Mouse (Mus musculus) left cerebral cortex, adult 2 months (tissue): ENCODE measurements around the gene Spop. TPM values are rescaled to one million over a fixed set of nuclear protein-coding genes. Genes with fewer than 3 reads are reported as not detected.
A peak's percentile ranks its signal among the peaks of the same experiment; 100 is the strongest.
"Not testable (repeated sequence)": the region's sequence is repeated elsewhere in the genome, so short reads cannot be mapped to it uniquely, and the experiment has no call there.

ENCODE experiments used
- DNase-seq, 2 experiments: peaks; one replicate each; pipeline ENCODE4 v3.0.0; 2021 to 2022; ENCODE audit warnings: low spot score in 2 of 2, mixed read lengths in 1 of 2; ENCODE audit errors: extremely low spot score in 1 of 2
- H3K27ac ChIP-seq: fragments of 200-600 bp; 2 replicates; pipeline ENCODE4 v1.8.1; 2022
- H3K4me3 ChIP-seq: fragments of 200-600 bp; 2 replicates; pipeline ENCODE4 v1.8.1; 2022
- CTCF ChIP-seq: fragments of 200-600 bp; IDR thresholded peaks from 2 replicates; pipeline ENCODE4 v1.8.1; 2022; ENCODE audit warnings: antibody characterized with exemption, mild to moderate bottlenecking, moderate library complexity
- intact Hi-C: fragments of 180-260 bp; cut with DNase I; formaldehyde crosslinking; loops from one replicate; pipeline ENCODE4 v1.15.1; 2025
- total RNA-seq, 2 experiments: library from RNA; stranded (reverse); gene quantifications; 2 replicates each; pipeline ENCODE4 v1.2.3; 2021

Spop gene
- total RNA-seq, 2 experiments from 2014 or later: 178 to 187 TPM

DNA sequence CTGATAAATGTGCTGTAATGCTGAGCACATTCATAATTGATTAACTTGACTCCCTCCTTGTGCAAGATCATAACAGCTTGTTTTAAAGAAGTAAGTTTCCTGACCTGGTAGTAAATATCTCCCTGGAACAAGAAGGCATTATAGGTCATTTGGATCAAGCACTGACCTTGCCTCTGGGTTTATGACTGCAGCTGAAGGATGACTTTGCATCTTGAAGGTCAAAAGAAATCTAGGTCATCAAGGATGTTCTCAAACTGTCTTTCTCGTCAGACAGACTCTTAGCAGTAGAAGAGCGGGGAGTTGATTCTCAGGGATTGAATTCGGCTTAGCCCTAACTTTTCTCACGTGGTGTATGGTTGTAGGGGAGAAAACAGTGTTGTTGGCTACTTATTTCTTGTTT, 66.8 kb downstream of the Spop start:
- Histone ChIP-seq H3K27ac (no peak overlapping the region), H3K4me3 (no peak overlapping the region)
- intact Hi-C loops: no loop called here
- TF ChIP-seq CTCF: no peak
- no peak for DNase-seq

DNA sequence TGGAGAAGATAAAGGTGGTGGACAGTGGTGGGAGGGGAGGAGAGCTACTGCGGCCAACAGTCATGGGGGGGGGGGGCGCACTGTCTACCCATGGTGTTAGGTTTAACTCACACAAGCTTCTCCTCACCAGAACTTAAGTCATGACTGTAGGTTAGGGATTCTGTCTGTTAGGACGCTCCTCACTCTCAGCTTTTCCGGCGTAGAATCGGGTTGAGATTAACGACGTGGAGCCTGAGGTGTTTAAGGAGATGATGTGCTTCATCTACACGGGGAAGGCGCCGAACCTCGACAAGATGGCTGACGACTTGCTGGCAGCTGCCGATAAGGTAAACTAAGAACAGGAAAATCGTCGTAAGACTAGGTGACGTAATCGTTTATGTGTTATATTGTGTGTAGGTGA, 71.8 kb downstream of the Spop start:
- H3K27ac ChIP-seq: no peak overlapping the region

DNA sequence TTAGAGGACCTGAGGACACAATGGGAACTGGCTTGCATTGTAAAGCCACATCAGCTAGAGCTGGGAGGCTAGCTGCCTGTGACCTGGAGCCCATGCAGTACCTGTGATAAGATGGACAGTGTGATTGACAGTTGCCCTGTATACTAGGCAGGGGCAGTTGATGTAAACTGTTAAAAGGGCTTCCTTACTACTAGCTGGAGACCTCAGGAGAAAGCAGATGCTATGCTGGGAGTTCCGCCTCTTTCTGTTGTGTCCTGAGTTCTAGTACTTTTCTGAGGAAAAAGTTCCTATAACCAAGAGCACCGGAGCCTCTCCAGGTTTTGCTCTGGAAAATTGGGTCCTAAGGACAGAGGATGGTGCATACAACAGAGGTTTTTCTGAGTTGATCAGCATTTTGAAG, 73.4 kb downstream of the Spop start:
- Histone ChIP-seq H3K4me3 (no peak overlapping the region), H3K27ac (no peak overlapping the region)
- intact Hi-C loops: no loop called here
- no peak for TF ChIP-seq CTCF
- DNase-seq: no peak

More for the DNA sequence above, 71.8 kb downstream of the Spop start:
- no peak for TF ChIP-seq CTCF
- no peak for DNase-seq
- intact Hi-C loops: no loop called here
- H3K4me3 ChIP-seq: no peak overlapping the region

DNA sequence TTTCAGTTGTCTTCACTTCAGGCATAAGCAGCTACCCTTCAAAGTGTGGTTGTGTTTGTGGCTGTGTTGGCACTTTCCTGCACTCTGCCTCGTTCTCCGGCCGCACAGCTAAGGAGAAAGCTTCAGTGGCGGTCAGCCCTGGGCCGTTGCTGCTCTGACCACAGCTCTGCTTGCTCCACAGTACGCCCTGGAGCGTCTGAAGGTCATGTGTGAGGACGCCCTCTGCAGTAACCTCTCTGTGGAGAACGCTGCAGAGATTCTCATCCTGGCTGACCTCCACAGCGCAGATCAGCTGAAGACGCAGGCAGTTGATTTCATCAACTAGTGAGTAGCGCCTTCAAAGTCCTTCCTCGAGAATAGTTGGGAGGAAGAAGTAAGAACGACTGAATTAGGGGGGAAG, 76.2 kb downstream of the Spop start:
- TF ChIP-seq CTCF: no peak
- DNase-seq: no peak
- H3K4me3 ChIP-seq: no peak overlapping the region
- intact Hi-C loops: no loop called here
- no peak overlapping the region for H3K27ac ChIP-seq

DNA sequence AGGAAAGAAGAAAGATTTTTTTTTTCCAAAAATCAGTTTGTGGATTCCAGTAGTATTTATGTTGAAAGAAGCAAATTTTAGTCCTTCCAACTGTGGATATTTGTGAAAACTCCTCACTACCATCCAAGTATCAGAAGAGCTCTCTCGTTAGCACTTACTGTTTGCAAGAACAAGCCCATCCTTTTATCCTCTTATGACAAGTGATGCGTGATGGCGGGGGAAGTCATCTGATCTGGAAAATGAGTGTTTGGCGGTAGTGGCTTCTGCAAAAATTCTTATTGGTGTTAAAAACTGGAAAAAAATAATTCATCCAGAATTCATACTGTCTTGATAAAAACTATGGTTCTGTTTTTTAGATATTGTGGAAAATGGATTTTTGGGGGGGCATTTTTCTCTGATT, 78.4 kb downstream of the Spop start:
- TF ChIP-seq CTCF: no peak
- Histone ChIP-seq H3K4me3 (no peak overlapping the region), H3K27ac (no peak overlapping the region)
- DNase-seq: no peak
- intact Hi-C loops: no loop called here

DNA sequence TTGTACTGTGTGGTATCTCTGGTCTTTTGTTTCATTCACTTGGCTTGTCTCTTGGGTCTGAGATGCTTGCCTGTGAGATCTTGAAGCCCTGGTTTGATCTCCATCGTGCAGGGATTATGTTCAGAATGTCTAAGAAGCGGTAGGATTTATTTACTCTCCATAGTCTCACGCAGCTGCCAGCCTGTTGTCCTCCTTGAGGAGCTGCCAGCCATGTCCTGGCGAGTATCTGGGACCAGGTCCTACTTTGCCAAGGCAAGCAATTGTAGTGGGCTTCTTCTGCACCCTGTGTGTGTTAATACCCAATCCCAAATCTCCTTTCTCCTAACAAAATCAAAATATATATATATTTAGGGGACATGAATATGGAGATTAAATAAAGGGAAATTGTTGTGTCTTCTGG, 79.1 kb downstream of the Spop start:
- H3K4me3 ChIP-seq: no peak overlapping the region
- intact Hi-C loops: no loop called here
- DNase-seq: no peak

DNA sequence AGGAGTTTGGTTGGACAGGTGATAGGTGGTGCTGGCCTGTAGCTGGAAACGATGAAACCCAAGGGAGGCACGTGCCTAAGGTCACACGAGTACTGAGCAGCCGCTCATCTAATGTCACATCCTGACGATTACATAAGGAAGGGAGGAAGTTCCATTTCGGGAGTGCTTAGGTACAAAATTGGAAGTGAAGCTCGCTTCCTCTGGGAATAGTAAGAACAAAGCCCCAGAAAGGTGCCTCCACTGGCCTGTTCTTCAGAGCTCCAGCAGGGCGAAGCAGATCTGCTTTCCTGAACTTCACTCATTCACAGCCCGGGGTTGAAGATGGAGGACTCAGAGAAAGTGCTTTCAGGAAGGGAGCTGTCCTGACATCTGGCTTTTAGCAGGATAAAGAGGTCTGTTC, 80.1 kb downstream of the Spop start:
- no peak overlapping the region for H3K4me3 ChIP-seq
- H3K27ac ChIP-seq: peak overlapping the region; percentile 65; the same call in 1 of the 2 replicates
- TF ChIP-seq CTCF: no peak
- DNase-seq: no peak
- intact Hi-C loops: loop anchor here (2.0 kb wide), 2 partner anchors 17 to 21 kb away; partner anchors contain the start of gene Nxph3

More for the DNA sequence above, 79.1 kb downstream of the Spop start:
- no peak overlapping the region for H3K27ac ChIP-seq
- no peak for TF ChIP-seq CTCF

DNA sequence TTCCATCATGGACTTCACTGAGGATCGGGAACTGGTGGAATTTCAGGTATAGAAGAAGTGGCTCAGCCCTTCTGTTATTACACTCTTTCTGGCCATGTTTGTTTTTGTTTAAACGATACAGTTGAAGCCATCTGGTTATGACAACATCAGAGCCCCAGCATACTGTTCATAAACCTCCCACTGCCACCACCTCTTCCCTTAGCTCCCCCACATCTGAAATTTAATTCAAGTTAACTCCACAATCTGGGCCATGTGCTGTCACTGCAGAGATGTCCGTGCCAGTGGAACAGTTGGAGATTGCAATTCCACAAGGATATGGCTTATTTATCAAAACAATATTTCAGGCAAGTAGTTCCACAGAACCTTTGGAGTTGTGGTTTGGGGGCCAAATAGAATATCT, 80.5 kb downstream of the Spop start:
- H3K4me3 ChIP-seq: no peak overlapping the region
- peak overlapping the region; percentile 65; the same call in 1 of the 2 replicates for H3K27ac ChIP-seq
- DNase-seq: no peak
- no peak for TF ChIP-seq CTCF
- intact Hi-C loops: loop anchor here (2.0 kb wide), 2 partner anchors 18 to 20 kb away; partner anchors contain the start of gene Nxph3

DNA sequence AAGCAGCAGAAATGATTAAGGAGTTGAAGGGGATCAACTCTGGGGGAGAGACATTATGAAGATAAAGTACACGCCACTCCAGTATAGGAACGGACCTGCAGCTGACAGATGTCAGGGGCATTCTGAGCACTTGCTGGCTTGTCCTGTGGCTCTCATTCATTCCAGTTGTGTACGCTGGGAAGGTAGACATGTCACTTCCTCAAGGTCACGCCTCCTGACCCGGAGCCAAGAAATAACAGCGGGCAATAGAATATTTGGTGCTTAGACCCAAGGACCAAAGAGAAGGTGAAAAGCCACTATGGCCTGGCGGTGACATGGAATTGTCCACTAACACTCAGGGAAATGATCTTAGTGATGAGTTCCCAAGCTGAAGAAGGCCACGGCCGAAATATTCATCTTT, 82.0 kb downstream of the Spop start:
- intact Hi-C loops: loop anchor here (2.0 kb wide), 2 partner anchors 19 kb away; partner anchors contain the start of gene Nxph3
- no peak for DNase-seq
- Histone ChIP-seq H3K27ac (no peak overlapping the region), H3K4me3 (no peak overlapping the region)
- TF ChIP-seq CTCF: no peak

DNA sequence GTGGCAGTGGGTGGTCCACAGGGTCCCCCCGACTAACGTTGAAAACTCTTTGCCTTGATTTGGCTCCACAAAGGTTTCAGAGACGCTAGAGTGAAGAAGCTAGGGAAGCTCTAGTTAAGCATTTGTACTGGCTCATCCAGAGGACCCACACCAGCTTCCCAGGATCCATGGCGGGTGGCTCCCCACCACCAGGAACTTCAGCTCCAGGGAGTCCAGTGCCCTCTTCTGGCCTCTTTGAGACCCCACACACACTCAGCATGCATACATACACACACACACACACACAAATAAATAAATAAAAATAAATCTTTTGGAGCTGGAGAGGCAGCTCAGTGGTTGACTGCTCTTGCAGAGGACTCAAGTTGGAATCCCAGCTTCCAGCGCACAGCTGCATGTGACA, 84.0 kb downstream of the Spop start:
- H3K27ac ChIP-seq: no peak overlapping the region
- no peak for DNase-seq
- no peak overlapping the region for H3K4me3 ChIP-seq
- TF ChIP-seq CTCF: no peak
- intact Hi-C loops: no loop called here

DNA sequence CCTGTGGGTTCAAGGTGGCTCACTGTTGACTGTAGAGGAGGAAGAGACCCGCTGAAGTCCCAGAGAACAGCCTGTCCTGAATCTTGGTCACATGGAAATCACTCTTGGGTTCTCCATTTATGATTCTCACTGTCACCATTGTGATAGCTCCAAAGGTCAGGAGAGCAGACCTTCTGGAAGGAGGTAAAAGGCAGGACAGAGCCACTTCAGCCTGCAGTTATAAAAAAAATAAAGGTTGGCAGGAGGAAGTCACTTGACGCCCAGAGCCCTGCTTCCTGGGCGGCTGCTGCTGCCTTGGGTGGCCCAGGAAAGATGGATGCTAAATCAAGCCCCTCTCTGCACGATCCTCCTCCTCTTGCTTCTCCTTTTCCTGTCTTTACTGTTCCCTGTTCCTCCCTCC, 86.5 kb downstream of the Spop start:
- H3K4me3 ChIP-seq: no peak overlapping the region
- TF ChIP-seq CTCF: no peak
- intact Hi-C loops: no loop called here
- H3K27ac ChIP-seq: no peak overlapping the region
- DNase-seq: no peak

DNA sequence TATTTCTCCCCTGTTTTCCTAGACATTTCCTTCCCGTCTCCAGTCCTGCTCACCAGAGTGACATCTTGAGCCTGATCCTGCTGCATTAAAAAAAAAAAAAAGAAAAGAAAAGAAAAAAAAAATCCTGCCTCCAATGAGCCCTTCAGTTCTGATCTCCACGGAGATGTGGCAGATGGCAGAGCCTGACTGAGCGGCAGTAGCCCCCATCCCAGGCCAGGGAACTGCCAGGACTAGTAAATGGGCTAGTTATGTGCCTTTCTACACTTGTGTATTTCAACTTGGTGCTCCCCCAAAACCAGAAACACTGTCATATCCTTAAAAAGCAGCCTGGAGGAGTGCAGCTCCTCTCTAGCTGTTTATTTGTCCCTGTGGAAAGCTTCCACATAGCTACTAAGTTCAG, 87.0 kb downstream of the Spop start:
- intact Hi-C loops: no loop called here
- no peak overlapping the region for H3K4me3 ChIP-seq
- DNase-seq: no peak
- TF ChIP-seq CTCF: no peak
- no peak overlapping the region for H3K27ac ChIP-seq

DNA sequence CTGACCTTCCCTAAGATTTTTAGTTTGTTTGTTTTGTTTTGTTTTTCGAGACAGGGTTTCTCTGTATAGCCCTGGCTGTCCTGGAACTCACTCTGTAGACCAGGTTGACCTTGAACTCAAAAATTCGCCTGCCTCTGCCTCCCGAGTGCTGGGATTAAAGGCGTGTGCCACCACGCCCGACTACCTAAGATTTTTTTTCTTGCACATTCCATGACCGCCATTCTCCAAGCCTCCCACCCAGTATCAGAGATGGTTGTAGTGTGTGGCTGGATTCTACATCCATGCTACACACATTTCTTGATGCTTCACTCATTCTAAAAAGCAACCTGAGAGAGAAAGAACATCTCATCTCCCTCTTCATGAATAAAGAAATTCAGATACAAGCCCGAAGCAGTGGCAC, 87.9 kb downstream of the Spop start:
- intact Hi-C loops, H3K4me3 ChIP-seq, DNase-seq, H3K27ac ChIP-seq: not testable (repeated sequence)
